18 mouse cellular contexts compared by ENCODE assay signal in genomic region chr16:32340451-32340850, GRCm38 (mm10). TPM values are rescaled to one million over a fixed set of nuclear protein-coding genes. Genes with fewer than 3 reads are reported as not detected.
"Had no signal": no experiment of that assay in that cellular context is flagged by ENCODE, and none has a peak within 500 bp of the region (broad histone marks: within the 10 kb centered on the region; RNA-seq: fewer than 3 reads in every experiment).

No protein-coding gene starts in this region.

- DNase-seq: kidney, postnatal 10 days; kidney, postnatal 4 days; left cerebral cortex, postnatal 4 days; midbrain, embryonic 14.5 days; right cerebral cortex, postnatal 14 days; thymus, adult 2 months; thymus, postnatal 25 days had no signal

- H3K27ac ChIP-seq: layer of hippocampus, adult 2 months; limb, embryonic 13.5 days; liver, embryonic 14.5 days; lung, embryonic 15.5 days; neural tube, embryonic 12.5 days; stomach, embryonic 15.5 days had no signal

- H3K4me3 ChIP-seq: layer of hippocampus, adult 2 months; limb, embryonic 13.5 days; lung, embryonic 15.5 days; neural tube, embryonic 12.5 days; stomach, embryonic 15.5 days had no signal

- H3K27me3 ChIP-seq: limb, embryonic 13.5 days; lung, embryonic 15.5 days; neural tube, embryonic 12.5 days; stomach, embryonic 15.5 days had no signal

- H3K9me3 ChIP-seq: limb, embryonic 13.5 days; lung, embryonic 15.5 days; neural tube, embryonic 12.5 days; stomach, embryonic 15.5 days had no signal

- H3K4me1 ChIP-seq: lung, embryonic 15.5 days; stomach, embryonic 15.5 days had no signal

- H3K9ac ChIP-seq: limb, embryonic 13.5 days; liver, embryonic 14.5 days; lung, embryonic 15.5 days; neural tube, embryonic 12.5 days; stomach, embryonic 15.5 days had no signal

- H3K36me3 ChIP-seq: limb, embryonic 13.5 days; lung, embryonic 15.5 days; neural tube, embryonic 12.5 days; stomach, embryonic 15.5 days had no signal

- H3K4me2 ChIP-seq: limb, embryonic 13.5 days; lung, embryonic 15.5 days; neural tube, embryonic 12.5 days; stomach, embryonic 15.5 days had no signal

RNA-seq across cellular contexts. Expression of gene Tm4sf19, which starts 59.9 kb away (rescaled TPM):
- total RNA-seq: layer of hippocampus, adult 2 months; layer of hippocampus, postnatal 14 days; left cerebral cortex, adult 18-20 months; left cerebral cortex, postnatal 4 days; liver, adult 2 months; neutrophil, adult 5-6 weeks had no signal
- polyA plus RNA-seq: kidney, embryonic 14.5 days; limb, embryonic 13.5 days; liver, adult 2 months; lung, embryonic 15.5 days; midbrain, embryonic 14.5 days; neural tube, embryonic 12.5 days; stomach, embryonic 15.5 days had no signal
